Comparison of ENCODE assay signal across 8 mouse cellular contexts in genomic region chr11:51606447-51607095, GRCm38 (mm10). TPM values are rescaled to one million over a fixed set of nuclear protein-coding genes. Genes with fewer than 3 reads are reported as not detected.
DNase-seq lines count a peak whose midpoint lies in the region; ATAC-seq and TF ChIP-seq lines count a peak whose summit lies in the region.

Hnrnpab (minus strand) TSS chr11:51606847.

- peak within 1 kb of the TSS; percentile 79 for H3K4me3 ChIP-seq in bone marrow, adult 2 months (replicated peaks; ENCODE audit: control insufficient read depth, low read depth, low read length)
- peak within 1 kb of the TSS; percentile 95 for H3K4me3 ChIP-seq in embryonic facial prominence, embryonic 15.5 days (replicated peaks)
- peak within 1 kb of the TSS; percentile 97 for H3K4me3 ChIP-seq in kidney, embryonic 14.5 days (ENCODE audit: low read length)
- peak within 1 kb of the TSS; percentile 95 for H3K4me3 ChIP-seq in limb, embryonic 15.5 days

- no peaks in the 10 kb centered on the region; the same call in 1 of the 2 replicates for H3K4me1 ChIP-seq in bone marrow, adult 2 months (ENCODE audit: control insufficient read depth, insufficient read depth, low read length)
- H3K4me1 ChIP-seq in embryonic facial prominence, embryonic 15.5 days, result peaks cover 45% of the 10 kb centered on the region
- peaks cover 17% of the 10 kb centered on the region for H3K4me1 ChIP-seq in kidney, embryonic 14.5 days (ENCODE audit: control insufficient read depth, insufficient read depth, low read length)
- peaks cover 36% of the 10 kb centered on the region for H3K4me1 ChIP-seq in limb, embryonic 15.5 days

- peak within 1 kb of the TSS; percentile 95 for H3K27ac ChIP-seq in bone marrow, adult 2 months (ENCODE audit: control insufficient read depth, insufficient read depth, low read depth, low read length, poor library complexity)
- peak within 1 kb of the TSS; percentile 95 for H3K27ac ChIP-seq in embryonic facial prominence, embryonic 15.5 days (replicated peaks)
- H3K27ac ChIP-seq in kidney, embryonic 14.5 days (ENCODE audit: low read depth, low read length), result peak within 1 kb of the TSS; percentile 97
- H3K27ac ChIP-seq in limb, embryonic 15.5 days, result peak within 1 kb of the TSS; percentile 95

- peak; percentile 100 for TF ChIP-seq POLR2A in bone marrow, adult 2 months (IDR thresholded peaks at IDR 0.05; ENCODE audit: borderline replicate concordance, control insufficient read depth, low read depth, low read length)

- under 1% methylated on average over 91 of the region's 91 CpGs for WGBS in bone marrow, adult 2 months
- WGBS in embryonic facial prominence, embryonic 15.5 days, result under 1% methylated on average over 74 of the region's 91 CpGs
- WGBS in kidney, embryonic 14.5 days, result under 1% methylated on average over 91 of the region's 91 CpGs
- WGBS in limb, embryonic 15.5 days, result under 1% methylated on average over 87 of the region's 91 CpGs

- no peaks in the 10 kb centered on the region for H3K9me3 ChIP-seq in embryonic facial prominence, embryonic 15.5 days (replicated peaks)
- H3K9me3 ChIP-seq in kidney, embryonic 14.5 days (ENCODE audit: control insufficient read depth, low read length), result no peaks in the 10 kb centered on the region
- no peaks in the 10 kb centered on the region for H3K9me3 ChIP-seq in limb, embryonic 15.5 days

- no peaks in the 10 kb centered on the region for H3K27me3 ChIP-seq in embryonic facial prominence, embryonic 15.5 days
- H3K27me3 ChIP-seq in kidney, embryonic 14.5 days (ENCODE audit: control insufficient read depth, insufficient read depth, low read length), result no peaks in the 10 kb centered on the region
- H3K27me3 ChIP-seq in limb, embryonic 15.5 days, result no peaks in the 10 kb centered on the region

- peak; percentile 92 for ATAC-seq in embryonic facial prominence, embryonic 15.5 days (ENCODE audit: insufficient number of reproducible peaks, low FRiP score, low TSS enrichment, low read depth)
- peak; percentile 95 for ATAC-seq in kidney, embryonic 14.5 days (ENCODE audit: low FRiP score, low TSS enrichment)
- ATAC-seq in limb, embryonic 15.5 days (ENCODE audit: insufficient number of reproducible peaks, low FRiP score, low TSS enrichment, low read depth), result peak; percentile 89

- H3K9ac ChIP-seq in embryonic facial prominence, embryonic 15.5 days, result peak within 1 kb of the TSS; percentile 100
- peak within 1 kb of the TSS; percentile 95 for H3K9ac ChIP-seq in kidney, embryonic 14.5 days (ENCODE audit: low read depth, low read length)
- H3K9ac ChIP-seq in limb, embryonic 15.5 days, result peak within 1 kb of the TSS; percentile 98

- peaks cover 37% of the 10 kb centered on the region for H3K36me3 ChIP-seq in embryonic facial prominence, embryonic 15.5 days
- H3K36me3 ChIP-seq in kidney, embryonic 14.5 days (ENCODE audit: control insufficient read depth, insufficient read depth, low read length), result peaks cover 41% of the 10 kb centered on the region
- H3K36me3 ChIP-seq in limb, embryonic 15.5 days, result peaks cover 31% of the 10 kb centered on the region

- peak within 1 kb of the TSS; percentile 68 for H3K4me2 ChIP-seq in embryonic facial prominence, embryonic 15.5 days (replicated peaks)
- H3K4me2 ChIP-seq in kidney, embryonic 14.5 days (replicated peaks; ENCODE audit: low read depth, low read length), result peak within 1 kb of the TSS; percentile 87
- H3K4me2 ChIP-seq in limb, embryonic 15.5 days, result peak within 1 kb of the TSS; percentile 79

- TF ChIP-seq CTCF in bone marrow, adult 2 months (IDR thresholded peaks at IDR 0.05; ENCODE audit: control insufficient read depth, insufficient read depth, low read length), result no peak

- DNase-seq in 416B (ENCODE audit: low read depth), result peak; percentile 98
- peak; percentile 98 to 99 for DNase-seq in heart, adult 9 months (ENCODE audit: low spot score in 2 of 2)
- peak; percentile 91 to 92 for DNase-seq in monocyte, adult 2 months (ENCODE audit: low read depth in 1 of 2, low spot score in 2 of 2)
- peak; percentile 95 to 97 for DNase-seq in spleen, postnatal 36 days (ENCODE audit: low spot score in 2 of 2)

RNA-seq across cellular contexts. Expression of gene Hnrnpab, which starts in this region (rescaled TPM):
- polyA plus RNA-seq in bone marrow, adult 2 months (2011; ENCODE audit: insufficient read depth, insufficient read length, low replicate concordance, missing spikeins), result 188 and 198 TPM in 2 replicates
- polyA plus RNA-seq in embryonic facial prominence, embryonic 15.5 days (2015; fragmentation: Nextera tagmentation; extraction: Ambion mirVana), result 380 and 381 TPM in 2 replicates
- polyA plus RNA-seq in kidney, embryonic 14.5 days (2014; fragmentation: Nextera tagmentation; extraction: Ambion mirVana), result 628 and 680 TPM in 2 replicates
- 267 and 339 TPM in 2 replicates for polyA plus RNA-seq in limb, embryonic 15.5 days (2015; fragmentation: Nextera tagmentation; extraction: Ambion mirVana)

Comparison
In these comparisons a context has a peak if more than half of its experiments do, and no peak if none do; other contexts are left out.
1. Peak in every context shown above with its lines: DNase-seq, ATAC-seq, H3K4me3 ChIP-seq and H3K27ac ChIP-seq.